Mouse (Mus musculus) C2C12 (cell line): ENCODE measurements at regions not wholly inside any gene's neighbourhood (a gene's known extent, or its start where the extent isn't known, plus 50 kb on each side); places are given as distances from the start of the nearest gene placed in this dataset.
"Not testable (repeated sequence)": the region's sequence is repeated elsewhere in the genome, so short reads cannot be mapped to it uniquely, and the experiment has no call there.

Experiments
- CEBPB ChIP-seq: IDR thresholded peaks from one replicate; pipeline ENCODE4 v1.6.1; 2011; ENCODE audit warnings: low read depth, mild to moderate bottlenecking, control low read depth, moderate library complexity
- CTCF ChIP-seq: IDR thresholded peaks from one replicate; pipeline ENCODE4 v1.5.1; 2011; ENCODE audit not compliant: control insufficient read depth, insufficient read depth, insufficient read length
- MAX ChIP-seq: IDR thresholded peaks from one replicate; pipeline ENCODE4 v1.6.1; 2011; ENCODE audit warnings: mild to moderate bottlenecking, control low read depth
- MYOD1 ChIP-seq: IDR thresholded peaks from one replicate; pipeline ENCODE4 v1.6.1; 2011; ENCODE audit warnings: low read depth; ENCODE audit not compliant: control insufficient read depth, insufficient read length
- MYOG ChIP-seq: IDR thresholded peaks from one replicate; pipeline ENCODE4 v1.6.1; 2011; ENCODE audit not compliant: control insufficient read depth, insufficient read length; ENCODE audit errors: extremely low read depth
- USF1 ChIP-seq: IDR thresholded peaks from one replicate; pipeline ENCODE4 v1.6.1; 2011; ENCODE audit warnings: low read depth, mild to moderate bottlenecking, control low read depth, moderate library complexity

GRCm38 (mm10) chr10:16159542-16159941 lies 1441.5 kb upstream of the Gje1 start:
- TF ChIP-seq CTCF, MYOG, MAX, MYOD1, USF1: not testable (repeated sequence)
- TF ChIP-seq CEBPB, result peak; percentile 16
